Mouse (Mus musculus) testis, adult 2 months (tissue): ENCODE data around the gene Pid1.

ENCODE experiments used
- CTCF ChIP-seq: fragments of 200-500 bp; IDR thresholded peaks from 2 replicates; pipeline ENCODE4 v1.5.1; 2012; ENCODE audit warnings: low read depth, mild to moderate bottlenecking, inconsistent platforms, low read length, moderate library complexity; ENCODE audit not compliant: control insufficient read depth, insufficient read depth, insufficient replicate concordance
- POLR2A ChIP-seq: fragments of 200-500 bp; IDR thresholded peaks from 2 replicates; pipeline ENCODE4 v1.6.1; 2012; ENCODE audit warnings: low read depth, mild to moderate bottlenecking, inconsistent platforms, low read length, moderate library complexity; ENCODE audit not compliant: control insufficient read depth

GRCm38 (mm10) chr1:84380895-84381294 is 16.9 kb upstream of the Pid1 start:
- TF ChIP-seq CTCF, result no peak
- no peak for TF ChIP-seq POLR2A
